8 mouse cellular contexts compared by ENCODE assay signal in the genomic region with DNA sequence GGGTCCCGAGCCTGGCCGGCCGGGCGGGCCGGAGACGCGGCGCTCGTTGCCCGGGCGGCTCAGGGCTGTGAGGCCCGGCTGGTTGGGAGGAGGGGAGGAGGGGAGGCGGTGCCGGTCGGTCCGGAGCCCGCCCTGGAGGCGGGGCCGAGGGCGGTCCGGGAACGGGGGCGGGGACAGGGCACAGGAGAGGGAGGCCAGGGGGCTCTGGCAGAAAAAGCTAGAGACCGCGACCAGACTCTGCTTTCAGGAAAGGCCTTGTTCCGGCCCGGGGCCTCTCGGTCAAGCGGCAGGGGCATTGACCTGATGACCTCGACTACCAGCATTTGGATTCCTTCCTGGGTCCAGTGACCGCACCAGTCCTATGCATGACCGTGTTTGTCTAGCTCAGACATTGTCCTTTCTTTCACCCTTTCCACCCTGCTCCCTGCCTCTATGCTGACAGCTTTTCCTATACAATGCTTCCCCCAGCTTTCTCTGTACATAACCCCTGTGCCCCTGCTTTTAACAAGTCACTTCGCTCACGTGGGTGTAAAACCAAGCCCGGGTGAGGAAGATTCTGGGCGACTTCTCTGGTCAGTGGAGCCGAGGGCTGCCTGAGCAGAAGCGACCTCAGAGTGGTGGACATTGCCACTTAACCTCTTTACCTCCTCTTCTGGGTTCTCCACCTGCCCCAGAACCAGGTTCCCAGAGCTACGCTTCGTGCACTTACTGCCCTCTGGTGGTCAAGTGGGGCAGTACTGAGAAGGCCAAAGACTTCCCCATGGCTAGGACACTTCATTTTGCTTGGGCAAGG. TPM values are rescaled to one million over a fixed set of nuclear protein-coding genes. Genes with fewer than 3 reads are reported as not detected.
DNase-seq lines count a peak whose midpoint lies in the region; ATAC-seq and TF ChIP-seq lines count a peak whose summit lies in the region.

No protein-coding gene starts in this region.

- H3K4me2 ChIP-seq in heart, embryonic 15.5 days, result peak overlapping the region; percentile 96
- H3K4me2 ChIP-seq in neural tube, embryonic 14.5 days (ENCODE audit: low read depth, low read length), result peak overlapping the region; percentile 86

- H3K27me3 ChIP-seq in E14TG2a.4 (ENCODE audit: insufficient read depth, low read length), result peaks cover 10% of the 10 kb centered on the region
- H3K27me3 ChIP-seq in erythroblast, embryonic 14.5 days (ENCODE audit: control insufficient read depth), result peaks cover 14% of the 10 kb centered on the region
- H3K27me3 ChIP-seq in heart, embryonic 15.5 days, result no peaks in the 10 kb centered on the region
- H3K27me3 ChIP-seq in neural tube, embryonic 14.5 days (ENCODE audit: control insufficient read depth, insufficient read depth, low read length), result no peaks in the 10 kb centered on the region

- peak; percentile 98 for TF ChIP-seq CTCF in E14TG2a.4 (conservative IDR thresholded peaks at IDR 0.05; ENCODE audit: low read length)
- peak; percentile 98 for TF ChIP-seq CTCF in lung, adult 2 months (IDR thresholded peaks at IDR 0.05; ENCODE audit: insufficient read depth, low read length)

- peak overlapping the region; percentile 84 for H3K9ac ChIP-seq in heart, embryonic 15.5 days
- peak overlapping the region; percentile 83 for H3K9ac ChIP-seq in neural tube, embryonic 14.5 days (replicated peaks; ENCODE audit: low read depth, low read length)

- H3K4me1 ChIP-seq in E14TG2a.4 (replicated peaks; ENCODE audit: low read depth, low read length), result peaks cover 51% of the 10 kb centered on the region
- no peaks in the 10 kb centered on the region for H3K4me1 ChIP-seq in brown adipose tissue, adult 24 weeks (ENCODE audit: control insufficient read depth, insufficient read depth, insufficient read length, low read length)
- H3K4me1 ChIP-seq in erythroblast, embryonic 14.5 days (ENCODE audit: control insufficient read depth), result peaks cover 22% of the 10 kb centered on the region
- H3K4me1 ChIP-seq in heart, embryonic 15.5 days (replicated peaks), result peaks cover 36% of the 10 kb centered on the region
- peaks cover 4% of the 10 kb centered on the region for H3K4me1 ChIP-seq in lung, adult 2 months (ENCODE audit: control insufficient read depth, insufficient read depth, low read length)
- H3K4me1 ChIP-seq in neural tube, embryonic 14.5 days (ENCODE audit: control insufficient read depth, insufficient read depth, low read length), result no peaks in the 10 kb centered on the region

- H3K4me3 ChIP-seq in E14TG2a.4 (replicated peaks; ENCODE audit: low read length), result peak overlapping the region; percentile 78
- peak overlapping the region; percentile 61 for H3K4me3 ChIP-seq in brown adipose tissue, adult 24 weeks (ENCODE audit: insufficient read depth, low read depth, low read length)
- peak overlapping the region; percentile 68 for H3K4me3 ChIP-seq in erythroblast, embryonic 14.5 days (replicated peaks)
- H3K4me3 ChIP-seq in heart, embryonic 15.5 days, result peak overlapping the region; percentile 78
- peak overlapping the region; percentile 67 for H3K4me3 ChIP-seq in lung, adult 2 months (replicated peaks; ENCODE audit: extremely low read depth, low read depth, low read length)
- H3K4me3 ChIP-seq in neural tube, embryonic 14.5 days (ENCODE audit: low read depth, low read length), result peak overlapping the region; percentile 60

- ATAC-seq in heart, embryonic 15.5 days (replicated peaks; ENCODE audit: insufficient number of reproducible peaks, insufficient read depth, low FRiP score, low read depth), result peak; percentile 95
- peak; percentile 95 for ATAC-seq in neural tube, embryonic 14.5 days (ENCODE audit: low read depth)

- H3K9me3 ChIP-seq in E14TG2a.4 (ENCODE audit: low read length), result no peaks in the 10 kb centered on the region
- no peaks in the 10 kb centered on the region for H3K9me3 ChIP-seq in erythroblast, embryonic 14.5 days (ENCODE audit: control insufficient read depth, low read length)
- H3K9me3 ChIP-seq in heart, embryonic 15.5 days (replicated peaks), result no peaks in the 10 kb centered on the region
- H3K9me3 ChIP-seq in neural tube, embryonic 14.5 days (ENCODE audit: control insufficient read depth, low read length), result no peaks in the 10 kb centered on the region

- DNase-seq in kidney, postnatal 14 days, result peak; percentile 94
- DNase-seq in lung, adult 2 months, result peak; percentile 89
- DNase-seq in thymus, postnatal 0 days (ENCODE audit: low spot score), result peak; percentile 76

- no peak overlapping the region for H3K27ac ChIP-seq in brown adipose tissue, adult 24 weeks (replicated peaks; ENCODE audit: low read depth, low read length)
- H3K27ac ChIP-seq in heart, embryonic 15.5 days, result peak overlapping the region; percentile 81
- peak overlapping the region; percentile 73 for H3K27ac ChIP-seq in neural tube, embryonic 14.5 days (ENCODE audit: low read depth, low read length)

- under 1% methylated on average over 39 of the region's 40 CpGs for WGBS in heart, embryonic 15.5 days
- WGBS in lung, adult 2 months, result 1% methylated on average over 39 of the region's 40 CpGs
- under 1% methylated on average over 33 of the region's 40 CpGs for WGBS in neural tube, embryonic 14.5 days

- peaks cover 16% of the 10 kb centered on the region for H3K36me3 ChIP-seq in E14TG2a.4 (ENCODE audit: insufficient read depth, low read length)
- no peaks in the 10 kb centered on the region; the same call in 1 of the 2 replicates for H3K36me3 ChIP-seq in erythroblast, embryonic 14.5 days (ENCODE audit: control insufficient read depth)
- H3K36me3 ChIP-seq in heart, embryonic 15.5 days, result no peaks in the 10 kb centered on the region
- H3K36me3 ChIP-seq in neural tube, embryonic 14.5 days (ENCODE audit: control insufficient read depth, insufficient read depth, low read length), result no peaks in the 10 kb centered on the region

- no peak for TF ChIP-seq POLR2A in lung, adult 2 months (IDR thresholded peaks at IDR 0.05; ENCODE audit: borderline replicate concordance, extremely low read depth, low read depth, low read length)

RNA-seq across cellular contexts. Expression of gene Gpr84, which starts 13.2 kb away (rescaled TPM):
- not detected in 2 replicates for polyA plus RNA-seq in brown adipose tissue, adult 24 weeks (2012; ENCODE audit: insufficient read depth, insufficient read length, missing spikeins)
- polyA plus RNA-seq in erythroblast, embryonic 14.5 days (2012), result not detected in 2 replicates
- polyA plus RNA-seq in heart, embryonic 15.5 days (2015; fragmentation: Nextera tagmentation; extraction: Ambion mirVana), result 0.11 and 0.25 TPM in 2 replicates
- polyA plus RNA-seq in lung, adult 2 months (2012; rRNA removed), result 0.08 and 0.22 TPM in 2 replicates
- 0.35 and 0.40 TPM in 2 replicates for polyA plus RNA-seq in neural tube, embryonic 14.5 days (2014; fragmentation: Nextera tagmentation; extraction: Ambion mirVana)
- 0.06 TPM in 1 of 2 replicates, not detected in the other for polyA plus RNA-seq in thymus, postnatal 0 days (2015; fragmentation: Nextera tagmentation; extraction: Ambion mirVana)

RNA-seq across cellular contexts. Expression of gene Zfp385a, which starts 16.2 kb away (rescaled TPM):
- polyA plus RNA-seq in brown adipose tissue, adult 24 weeks (2012; ENCODE audit: insufficient read depth, insufficient read length, missing spikeins), result 12.2 and 17.4 TPM in 2 replicates
- 1.6 and 1.7 TPM in 2 replicates for polyA plus RNA-seq in erythroblast, embryonic 14.5 days (2012)
- polyA plus RNA-seq in heart, embryonic 15.5 days (2015; fragmentation: Nextera tagmentation; extraction: Ambion mirVana), result 5.9 and 10.5 TPM in 2 replicates
- polyA plus RNA-seq in lung, adult 2 months (2012; rRNA removed), result 9.9 and 11.7 TPM in 2 replicates
- polyA plus RNA-seq in neural tube, embryonic 14.5 days (2014; fragmentation: Nextera tagmentation; extraction: Ambion mirVana), result 19.2 and 20.7 TPM in 2 replicates
- polyA plus RNA-seq in thymus, postnatal 0 days (2015; fragmentation: Nextera tagmentation; extraction: Ambion mirVana), result 5.0 and 6.0 TPM in 2 replicates

RNA-seq across cellular contexts. Expression of gene Itga5, which starts 42.9 kb away (rescaled TPM):
- polyA plus RNA-seq in brown adipose tissue, adult 24 weeks (2012; ENCODE audit: insufficient read depth, insufficient read length, missing spikeins), result 2.7 and 5.3 TPM in 2 replicates
- polyA plus RNA-seq in erythroblast, embryonic 14.5 days (2012), result 0.11 and 0.13 TPM in 2 replicates
- polyA plus RNA-seq in heart, embryonic 15.5 days (2015; fragmentation: Nextera tagmentation; extraction: Ambion mirVana), result 62.4 and 70.8 TPM in 2 replicates
- polyA plus RNA-seq in lung, adult 2 months (2012; rRNA removed), result 34.3 and 35.9 TPM in 2 replicates
- 3.8 and 7.4 TPM in 2 replicates for polyA plus RNA-seq in neural tube, embryonic 14.5 days (2014; fragmentation: Nextera tagmentation; extraction: Ambion mirVana)
- 9.6 and 10.5 TPM in 2 replicates for polyA plus RNA-seq in thymus, postnatal 0 days (2015; fragmentation: Nextera tagmentation; extraction: Ambion mirVana)

RNA-seq across cellular contexts. Expression of gene Copz1, which starts 51.1 kb away (rescaled TPM):
- polyA plus RNA-seq in brown adipose tissue, adult 24 weeks (2012; ENCODE audit: insufficient read depth, insufficient read length, missing spikeins), result 85.4 and 95.1 TPM in 2 replicates
- 8.2 and 9.1 TPM in 2 replicates for polyA plus RNA-seq in erythroblast, embryonic 14.5 days (2012)
- polyA plus RNA-seq in heart, embryonic 15.5 days (2015; fragmentation: Nextera tagmentation; extraction: Ambion mirVana), result 145 and 168 TPM in 2 replicates
- polyA plus RNA-seq in lung, adult 2 months (2012; rRNA removed), result 55.1 and 86.2 TPM in 2 replicates
- 195 and 216 TPM in 2 replicates for polyA plus RNA-seq in neural tube, embryonic 14.5 days (2014; fragmentation: Nextera tagmentation; extraction: Ambion mirVana)
- 188 and 210 TPM in 2 replicates for polyA plus RNA-seq in thymus, postnatal 0 days (2015; fragmentation: Nextera tagmentation; extraction: Ambion mirVana)
